Comparison of ENCODE assay signal across 8 mouse cellular contexts in genomic region chr6:22875614-22876541, GRCm38 (mm10). TPM values are rescaled to one million over a fixed set of nuclear protein-coding genes. Genes with fewer than 3 reads are reported as not detected.
A peak's percentile ranks its signal among the peaks of the same experiment; 100 is the strongest.
DNase-seq lines count a peak whose midpoint lies in the region; ATAC-seq lines count a peak whose summit lies in the region.

No protein-coding gene starts in this region.

- H3K27ac ChIP-seq in neural tube, embryonic 11.5 days (ENCODE audit: low read depth, low read length), result no peak overlapping the region
- H3K27ac ChIP-seq in forebrain, embryonic 16.5 days (ENCODE audit: low read length), result peak overlapping the region; percentile 76
- peak overlapping the region; percentile 73 for H3K27ac ChIP-seq in neural tube, embryonic 15.5 days (replicated peaks)

- H3K27me3 ChIP-seq in neural tube, embryonic 11.5 days (ENCODE audit: control insufficient read depth, insufficient read depth, low read length), result no peaks in the 10 kb centered on the region
- no peaks in the 10 kb centered on the region for H3K27me3 ChIP-seq in forebrain, embryonic 16.5 days (replicated peaks; ENCODE audit: control insufficient read depth, insufficient read depth, low read length)
- H3K27me3 ChIP-seq in neural tube, embryonic 15.5 days (replicated peaks), result no peaks in the 10 kb centered on the region

- H3K4me3 ChIP-seq in neural tube, embryonic 11.5 days (ENCODE audit: low read depth, low read length), result peak overlapping the region; percentile 60
- H3K4me3 ChIP-seq in forebrain, embryonic 16.5 days (replicated peaks; ENCODE audit: low read length), result peak overlapping the region; percentile 73
- H3K4me3 ChIP-seq in neural tube, embryonic 15.5 days (replicated peaks), result peak overlapping the region; percentile 65

- ATAC-seq in neural tube, embryonic 11.5 days (ENCODE audit: insufficient read depth, low FRiP score, low TSS enrichment), result peak; percentile 74
- peak; percentile 75 for ATAC-seq in forebrain, embryonic 16.5 days
- ATAC-seq in neural tube, embryonic 15.5 days (ENCODE audit: low FRiP score), result peak; percentile 80

- H3K9ac ChIP-seq in neural tube, embryonic 11.5 days (ENCODE audit: low read length), result peak overlapping the region; percentile 68
- peak overlapping the region; percentile 90 for H3K9ac ChIP-seq in forebrain, embryonic 16.5 days (replicated peaks; ENCODE audit: low read depth, low read length)
- peak overlapping the region; percentile 68 for H3K9ac ChIP-seq in neural tube, embryonic 15.5 days (replicated peaks)

- DNase-seq in embryo, embryonic 10 days (ENCODE audit: low spot score), result peak; percentile 48
- no peak for DNase-seq in embryo, embryonic 9.5 days (ENCODE audit: extremely low spot score)
- peak; percentile 60 for DNase-seq in neural tube, embryonic 11.5 days (ENCODE audit: low spot score)
- DNase-seq in neural tube, embryonic 10.5 days (ENCODE audit: extremely low spot score, low spot score), result no peak
- DNase-seq in left cerebral cortex, postnatal 25 days (ENCODE audit: low spot score in 2 of 2), result peak; percentile 34 to 37
- no peak for DNase-seq in thymus, postnatal 0 days (ENCODE audit: low spot score)

- intact Hi-C loops in left cerebral cortex, postnatal 25 days (cut with DNase I), result loop anchor here (5.0 kb wide), 2 partner anchors 79 to 159 kb away; no protein-coding TSS in a partner anchor

- H3K9me3 ChIP-seq in neural tube, embryonic 11.5 days (ENCODE audit: control insufficient read depth, low read length), result no peaks in the 10 kb centered on the region
- no peaks in the 10 kb centered on the region for H3K9me3 ChIP-seq in forebrain, embryonic 16.5 days (ENCODE audit: control insufficient read depth, low read length)
- H3K9me3 ChIP-seq in neural tube, embryonic 15.5 days (replicated peaks), result no peaks in the 10 kb centered on the region

- 2% methylated on average over 42 of the region's 45 CpGs for WGBS in neural tube, embryonic 11.5 days
- WGBS in forebrain, embryonic 16.5 days, result under 1% methylated on average over 45 of the region's 45 CpGs
- 1% methylated on average over 45 of the region's 45 CpGs for WGBS in neural tube, embryonic 15.5 days

- H3K4me1 ChIP-seq in neural tube, embryonic 11.5 days (ENCODE audit: control insufficient read depth, insufficient read depth, low read length), result peaks cover 6% of the 10 kb centered on the region
- H3K4me1 ChIP-seq in forebrain, embryonic 16.5 days (replicated peaks; ENCODE audit: control insufficient read depth, insufficient read depth, low read length), result peaks cover 25% of the 10 kb centered on the region
- H3K4me1 ChIP-seq in neural tube, embryonic 15.5 days, result peaks cover 12% of the 10 kb centered on the region

- peak overlapping the region; percentile 77 for H3K4me2 ChIP-seq in neural tube, embryonic 11.5 days (ENCODE audit: low read depth)
- H3K4me2 ChIP-seq in forebrain, embryonic 16.5 days (ENCODE audit: low read length), result peak overlapping the region; percentile 86
- peak overlapping the region; percentile 94 for H3K4me2 ChIP-seq in neural tube, embryonic 15.5 days

- no peaks in the 10 kb centered on the region for H3K36me3 ChIP-seq in neural tube, embryonic 11.5 days (ENCODE audit: control insufficient read depth, insufficient read depth, low read length)
- H3K36me3 ChIP-seq in forebrain, embryonic 16.5 days (ENCODE audit: control insufficient read depth, insufficient read depth), result no peaks in the 10 kb centered on the region
- no peaks in the 10 kb centered on the region for H3K36me3 ChIP-seq in neural tube, embryonic 15.5 days

RNA-seq across cellular contexts. Expression of gene Ptprz1, which starts 0.6 kb away (rescaled TPM):
- 17.8 and 17.9 TPM in 2 replicates for polyA plus RNA-seq in neural tube, embryonic 11.5 days (2014; fragmentation: Nextera tagmentation; extraction: Ambion mirVana)
- polyA plus RNA-seq in forebrain, embryonic 16.5 days (2015; fragmentation: Nextera tagmentation; extraction: Ambion mirVana), result 133 and 142 TPM in 2 replicates
- total RNA-seq in left cerebral cortex, postnatal 25 days (2021), result 100 to 1,000 TPM; 114 to 125 TPM
- 43.3 and 47.4 TPM in 2 replicates for polyA plus RNA-seq in neural tube, embryonic 15.5 days (2015; fragmentation: Nextera tagmentation; extraction: Ambion mirVana)
- 3.5 and 3.6 TPM in 2 replicates for polyA plus RNA-seq in thymus, postnatal 0 days (2015; fragmentation: Nextera tagmentation; extraction: Ambion mirVana)

Comparison
In these comparisons a context has a peak if more than half of its experiments do, and no peak if none do; other contexts are left out.
1. DNase-seq: peak in embryo, embryonic 10 days (single experiment), neural tube, embryonic 11.5 days (single experiment) and left cerebral cortex, postnatal 25 days (2 of 2); none in embryo, embryonic 9.5 days (single experiment), neural tube, embryonic 10.5 days (single experiment) and thymus, postnatal 0 days (single experiment).
2. Peak in every context shown above with its lines, with median percentiles within 50 percentile points of each other: ATAC-seq, H3K4me2 ChIP-seq, H3K4me3 ChIP-seq and H3K9ac ChIP-seq.